Mouse (Mus musculus): ENCODE data around the gene Nckipsd. TPM values are rescaled to one million over a fixed set of nuclear protein-coding genes. Genes with fewer than 3 reads are reported as not detected.

The Nckipsd gene
- polyA plus RNA-seq, 1 experiment from 2014 or later = 14.1 TPM

- 78% methylated on average over 5 of the region's 5 CpGs for WGBS
- peaks cover 25% of the 10 kb centered on the region for H3K4me1 ChIP-seq
- no peaks in the 10 kb centered on the region for H3K9me3 ChIP-seq
- H3K27ac ChIP-seq = peak overlapping the region; percentile 87; the same call in 1 of the 2 replicates
- H3K4me3 ChIP-seq = peak overlapping the region; percentile 83; the same call in 1 of the 2 replicates
- peaks cover 74% of the 10 kb centered on the region for H3K36me3 ChIP-seq (replicated peaks)
- no peaks in the 10 kb centered on the region for H3K27me3 ChIP-seq (ENCODE audit: poor library complexity, severe bottlenecking)
- no peak for DNase-seq (ENCODE audit: extremely low spot score, low spot score)
Measured at GRCm38 (mm10) chr9:108807674-108808073, 494 bp upstream of the Nckipsd start.

- no peak overlapping the region for H3K27ac ChIP-seq
- H3K4me1 ChIP-seq = peaks cover 25% of the 10 kb centered on the region
- H3K27me3 ChIP-seq (ENCODE audit: poor library complexity, severe bottlenecking) = no peaks in the 10 kb centered on the region
- H3K4me3 ChIP-seq = peak overlapping the region; percentile 83
- no peak for DNase-seq (ENCODE audit: extremely low spot score, low spot score)
- H3K36me3 ChIP-seq (replicated peaks) = peaks cover 74% of the 10 kb centered on the region
- WGBS = 69% methylated on average over 5 of the region's 5 CpGs
- H3K9me3 ChIP-seq = no peaks in the 10 kb centered on the region
Measured at GRCm38 (mm10) chr9:108809188-108809587, 1.0 kb downstream of the Nckipsd start.

- 90% methylated on average over 6 of the region's 6 CpGs for WGBS
- Histone ChIP-seq H3K27me3 (ENCODE audit: poor library complexity, severe bottlenecking) (no peaks in the 10 kb centered on the region), H3K4me3 (no peak overlapping the region), H3K27ac (no peak overlapping the region), H3K36me3 (replicated peaks) (peaks cover 74% of the 10 kb centered on the region), H3K4me1 (peaks cover 25% of the 10 kb centered on the region), H3K9me3 (no peaks in the 10 kb centered on the region)
- no peak for DNase-seq (ENCODE audit: extremely low spot score, low spot score)
Measured at GRCm38 (mm10) chr9:108809723-108810122, 1.6 kb downstream of the Nckipsd start.

GRCm38 (mm10) chr9:108810516-108810915 lies 2.3 kb downstream of the Nckipsd start:
- H3K4me3 ChIP-seq = no peak overlapping the region
- H3K27me3 ChIP-seq (ENCODE audit: poor library complexity, severe bottlenecking) = no peaks in the 10 kb centered on the region
- peaks cover 25% of the 10 kb centered on the region for H3K4me1 ChIP-seq
- no peaks in the 10 kb centered on the region for H3K9me3 ChIP-seq
- WGBS = 82% methylated on average over 5 of the region's 5 CpGs
- H3K27ac ChIP-seq = no peak overlapping the region
- H3K36me3 ChIP-seq (replicated peaks) = peaks cover 74% of the 10 kb centered on the region
- no peak for DNase-seq (ENCODE audit: extremely low spot score, low spot score)

GRCm38 (mm10) chr9:108815557-108815956 lies 7.4 kb downstream of the Nckipsd start:
- no peak for DNase-seq (ENCODE audit: extremely low spot score, low spot score)
- no peaks in the 10 kb centered on the region for H3K4me1 ChIP-seq
- 85% methylated on average over 7 of the region's 7 CpGs for WGBS
- H3K27me3 ChIP-seq (ENCODE audit: poor library complexity, severe bottlenecking) = no peaks in the 10 kb centered on the region
- H3K36me3 ChIP-seq (replicated peaks) = peaks cover 76% of the 10 kb centered on the region
- no peak overlapping the region for H3K4me3 ChIP-seq
- H3K27ac ChIP-seq = no peak overlapping the region
- H3K9me3 ChIP-seq = no peaks in the 10 kb centered on the region

GRCm38 (mm10) chr9:108819495-108819894 lies 11.3 kb downstream of the Nckipsd start:
- peaks cover 41% of the 10 kb centered on the region for H3K36me3 ChIP-seq (replicated peaks)
- peak; percentile 46 for DNase-seq (ENCODE audit: extremely low spot score, low spot score)
- peaks cover 8% of the 10 kb centered on the region for H3K4me1 ChIP-seq
- 56% methylated on average over 3 of the region's 3 CpGs for WGBS
- no peak overlapping the region for H3K27ac ChIP-seq
- no peaks in the 10 kb centered on the region for H3K9me3 ChIP-seq
- H3K4me3 ChIP-seq = no peak overlapping the region
- peaks cover 19% of the 10 kb centered on the region for H3K27me3 ChIP-seq (ENCODE audit: poor library complexity, severe bottlenecking)

- Histone ChIP-seq H3K9me3 (no peaks in the 10 kb centered on the region), H3K36me3 (replicated peaks) (peaks cover 35% of the 10 kb centered on the region), H3K27ac (no peak overlapping the region), H3K4me3 (no peak overlapping the region), H3K27me3 (ENCODE audit: poor library complexity, severe bottlenecking) (peaks cover 24% of the 10 kb centered on the region), H3K4me1 (peaks cover 14% of the 10 kb centered on the region)
- 75% methylated on average over 5 of the region's 5 CpGs for WGBS
- DNase-seq (ENCODE audit: extremely low spot score, low spot score) = no peak
Measured at GRCm38 (mm10) chr9:108820077-108820476, 11.9 kb downstream of the Nckipsd start.

- Histone ChIP-seq H3K27me3 (ENCODE audit: poor library complexity, severe bottlenecking) (peaks cover 66% of the 10 kb centered on the region), H3K4me3 (peak overlapping the region; percentile 69), H3K9me3 (no peaks in the 10 kb centered on the region), H3K36me3 (replicated peaks) (peaks cover 9% of the 10 kb centered on the region; the same call in 1 of the 2 replicates), H3K4me1 (peaks cover 41% of the 10 kb centered on the region), H3K27ac (peak overlapping the region; percentile 44; the same call in 1 of the 2 replicates)
- peak; percentile 33 for DNase-seq (ENCODE audit: extremely low spot score, low spot score)
- WGBS = 6% methylated on average over 25 of the region's 25 CpGs
Measured at GRCm38 (mm10) chr9:108824144-108824685, 16.0 kb downstream of the Nckipsd start.

- Histone ChIP-seq H3K4me3 (peak overlapping the region; percentile 69), H3K27me3 (ENCODE audit: poor library complexity, severe bottlenecking) (peaks cover 73% of the 10 kb centered on the region), H3K4me1 (peaks cover 41% of the 10 kb centered on the region), H3K9me3 (no peaks in the 10 kb centered on the region), H3K36me3 (replicated peaks) (peaks cover 12% of the 10 kb centered on the region; the same call in 1 of the 2 replicates), H3K27ac (peak overlapping the region; percentile 73)
- under 1% methylated on average over 31 of the region's 31 CpGs for WGBS
- peak; percentile 78 for DNase-seq (ENCODE audit: extremely low spot score, low spot score)
Measured at GRCm38 (mm10) chr9:108824755-108825413, 16.7 kb downstream of the Nckipsd start.

GRCm38 (mm10) chr9:108825820-108826699 lies 17.9 kb downstream of the Nckipsd start, which contains the start of gene Celsr3:
Celsr3 (plus strand) TSS chr9:108826320.
- H3K27ac ChIP-seq = peak within 1 kb of the TSS; percentile 80
- DNase-seq (ENCODE audit: extremely low spot score, low spot score) = peak; percentile 88
- peak within 1 kb of the TSS; percentile 69 for H3K4me3 ChIP-seq
- H3K36me3 ChIP-seq (replicated peaks) = peaks cover 12% of the 10 kb centered on the region; the same call in 1 of the 2 replicates
- peaks cover 84% of the 10 kb centered on the region for H3K27me3 ChIP-seq (ENCODE audit: poor library complexity, severe bottlenecking)
- peaks cover 41% of the 10 kb centered on the region for H3K4me1 ChIP-seq
- 1% methylated on average over 68 of the region's 70 CpGs for WGBS
- no peaks in the 10 kb centered on the region for H3K9me3 ChIP-seq

- peak; percentile 84 for DNase-seq (ENCODE audit: extremely low spot score, low spot score)
- no peak overlapping the region for H3K27ac ChIP-seq
- H3K36me3 ChIP-seq (replicated peaks) = peaks cover 12% of the 10 kb centered on the region; the same call in 1 of the 2 replicates
- H3K9me3 ChIP-seq = no peaks in the 10 kb centered on the region
- peaks cover 48% of the 10 kb centered on the region for H3K4me1 ChIP-seq
- WGBS = 2% methylated on average over 39 of the region's 39 CpGs
- H3K4me3 ChIP-seq = peak overlapping the region; percentile 69
- H3K27me3 ChIP-seq (ENCODE audit: poor library complexity, severe bottlenecking) = peaks cover 92% of the 10 kb centered on the region
Measured at GRCm38 (mm10) chr9:108826700-108827340, 18.7 kb downstream of the Nckipsd start.

GRCm38 (mm10) chr9:108827454-108827853 lies 19.3 kb downstream of the Nckipsd start:
- Histone ChIP-seq H3K36me3 (replicated peaks) (peaks cover 12% of the 10 kb centered on the region; the same call in 1 of the 2 replicates), H3K4me1 (peaks cover 54% of the 10 kb centered on the region), H3K27ac (no peak overlapping the region), H3K27me3 (ENCODE audit: poor library complexity, severe bottlenecking) (peaks cover 98% of the 10 kb centered on the region), H3K4me3 (peak overlapping the region; percentile 69), H3K9me3 (no peaks in the 10 kb centered on the region)
- WGBS = 18% methylated on average over 34 of the region's 34 CpGs
- no peak for DNase-seq (ENCODE audit: extremely low spot score, low spot score)
